Mouse (Mus musculus) midbrain, embryonic 11.5 days (tissue): ENCODE data around the gene H2-Eb2. TPM values are rescaled to one million over a fixed set of nuclear protein-coding genes. Genes with fewer than 3 reads are reported as not detected.

Experiments
- ATAC-seq: fragments of 200-750 bp; cut with Nextera tagmentation; 2 replicates; pipeline ENCODE4 v1.8.0; 2017; ENCODE audit warnings: moderate TSS enrichment, moderate library complexity; ENCODE audit not compliant: low FRiP score
- DNase-seq: peaks from one replicate; pipeline ENCODE4 v3.0.0; 2015; ENCODE audit warnings: low spot score; ENCODE audit errors: missing footprints
- H3K27ac ChIP-seq: fragments of 300-500 bp; sonication (generic); 2 replicates; pipeline ENCODE4 v1.5.1; 2014; ENCODE audit warnings: low read depth, low read length
- H3K27me3 ChIP-seq: fragments of 300-500 bp; sonication (generic); 2 replicates; pipeline ENCODE4 v1.6.1; 2014; ENCODE audit warnings: mild to moderate bottlenecking, low read length, moderate library complexity, mixed read lengths; ENCODE audit not compliant: control insufficient read depth, insufficient read depth
- H3K36me3 ChIP-seq: fragments of 300-500 bp; sonication (generic); 2 replicates; pipeline ENCODE4 v1.6.1; 2014; ENCODE audit warnings: mild to moderate bottlenecking, low read length, moderate library complexity, mixed read lengths; ENCODE audit not compliant: control insufficient read depth, insufficient read depth
- H3K4me1 ChIP-seq: fragments of 300-500 bp; sonication (generic); 2 replicates; pipeline ENCODE4 v1.6.1; 2014; ENCODE audit warnings: low read length; ENCODE audit not compliant: control insufficient read depth, insufficient read depth
- H3K4me2 ChIP-seq: fragments of 300-500 bp; sonication (generic); 2 replicates; pipeline ENCODE4 v1.6.1; 2014; ENCODE audit warnings: mild to moderate bottlenecking, moderate library complexity
- H3K4me3 ChIP-seq: fragments of 300-500 bp; sonication (generic); 2 replicates; pipeline ENCODE4 v1.5.1; 2014; ENCODE audit warnings: low read depth, low read length
- H3K9ac ChIP-seq: fragments of 300-500 bp; sonication (generic); 2 replicates; pipeline ENCODE4 v1.6.1; 2014; ENCODE audit warnings: low read length
- H3K9me3 ChIP-seq: fragments of 300-500 bp; sonication (generic); 2 replicates; pipeline ENCODE4 v1.6.1; 2016; ENCODE audit warnings: low read length; ENCODE audit not compliant: control insufficient read depth
- WGBS: fragments of 180-500 bp; shearing (Covaris S2); extraction: QIAGEN DNeasy Blood & Tissue Kit; methylation state at CpG from one replicate; pipeline ENCODE4 v1.1.7; 2014; 5-methylcytosine and 5-hydroxymethylcytosine counted together
- polyA plus RNA-seq: library from polyadenylated mRNA; unstranded; fragments of >200 nt; fragmentation: Nextera tagmentation; extraction: Ambion mirVana; gene quantifications from 2 replicates; pipeline ENCODE4 v1.2.1, GENCODE M21; 2014

The H2-Eb2 gene
- polyA plus RNA-seq, 1 experiment from 2014 or later, result not detected

GRCm38 (mm10) chr17:34291609-34292008, 33.9 kb upstream of the H2-Eb2 start:
- Histone ChIP-seq H3K4me1 (no peaks in the 10 kb centered on the region), H3K4me3 (no peak overlapping the region), H3K27me3 (no peaks in the 10 kb centered on the region), H3K36me3 (no peaks in the 10 kb centered on the region), H3K9ac (no peak overlapping the region), H3K9me3 (no peaks in the 10 kb centered on the region), H3K27ac (no peak overlapping the region), H3K4me2 (no peak overlapping the region)
- 13% methylated on average over 8 of the region's 8 CpGs for WGBS
- ATAC-seq (peak; percentile 91), DNase-seq (peak; percentile 98)

- H3K27me3 ChIP-seq, result no peaks in the 10 kb centered on the region
- H3K27ac ChIP-seq, result no peak overlapping the region
- no peaks in the 10 kb centered on the region for H3K4me1 ChIP-seq
- H3K9me3 ChIP-seq, result no peaks in the 10 kb centered on the region
- no peak overlapping the region for H3K9ac ChIP-seq
- no peak overlapping the region for H3K4me3 ChIP-seq
- H3K36me3 ChIP-seq, result no peaks in the 10 kb centered on the region
- 88% methylated on average over 4 of the region's 4 CpGs for WGBS
- no peak for ATAC-seq
- DNase-seq, result no peak
- H3K4me2 ChIP-seq, result no peak overlapping the region
Measured at GRCm38 (mm10) chr17:34292570-34292969, 32.9 kb upstream of the H2-Eb2 start.

- Histone ChIP-seq H3K4me3 (no peak overlapping the region), H3K9ac (no peak overlapping the region), H3K4me1 (no peaks in the 10 kb centered on the region), H3K36me3 (no peaks in the 10 kb centered on the region), H3K4me2 (no peak overlapping the region), H3K9me3 (no peaks in the 10 kb centered on the region), H3K27me3 (no peaks in the 10 kb centered on the region), H3K27ac (no peak overlapping the region)
- DNase-seq (no peak), ATAC-seq (no peak)
- 56% methylated on average over 2 of the region's 2 CpGs for WGBS
Measured at GRCm38 (mm10) chr17:34293533-34293932, 31.9 kb upstream of the H2-Eb2 start.

- no peaks in the 10 kb centered on the region for H3K36me3 ChIP-seq
- 72% methylated on average over 4 of the region's 4 CpGs for WGBS
- ATAC-seq (no peak), DNase-seq (no peak)
- no peaks in the 10 kb centered on the region for H3K27me3 ChIP-seq
- H3K4me2 ChIP-seq, result no peak overlapping the region
- H3K4me3 ChIP-seq, result no peak overlapping the region
- H3K9ac ChIP-seq, result no peak overlapping the region
- no peak overlapping the region for H3K27ac ChIP-seq
- H3K4me1 ChIP-seq, result no peaks in the 10 kb centered on the region
- no peaks in the 10 kb centered on the region for H3K9me3 ChIP-seq
Measured at GRCm38 (mm10) chr17:34294249-34294648, 31.2 kb upstream of the H2-Eb2 start.

- DNase-seq (no peak), ATAC-seq (no peak)
- Histone ChIP-seq H3K4me2 (no peak overlapping the region), H3K9me3 (no peaks in the 10 kb centered on the region), H3K4me3 (no peak overlapping the region), H3K27ac (no peak overlapping the region), H3K27me3 (no peaks in the 10 kb centered on the region), H3K9ac (no peak overlapping the region), H3K36me3 (no peaks in the 10 kb centered on the region), H3K4me1 (no peaks in the 10 kb centered on the region)
Measured at GRCm38 (mm10) chr17:34295307-34295706, 30.2 kb upstream of the H2-Eb2 start.

- peak overlapping the region; percentile 53 for H3K9ac ChIP-seq
- WGBS, result 22% methylated on average over 23 of the region's 23 CpGs
- no peak overlapping the region for H3K27ac ChIP-seq
- no peaks in the 10 kb centered on the region for H3K4me1 ChIP-seq
- DNase-seq (peak; percentile 96), ATAC-seq (peak; percentile 70; the same call in 1 of the 2 replicates)
- H3K9me3 ChIP-seq, result no peaks in the 10 kb centered on the region
- H3K4me2 ChIP-seq, result peak overlapping the region; percentile 45
- peak overlapping the region; percentile 26 for H3K4me3 ChIP-seq
- no peaks in the 10 kb centered on the region for H3K36me3 ChIP-seq
- no peaks in the 10 kb centered on the region for H3K27me3 ChIP-seq
Measured at GRCm38 (mm10) chr17:34295891-34296794, 29.3 kb upstream of the H2-Eb2 start.

GRCm38 (mm10) chr17:34299356-34299755, 26.1 kb upstream of the H2-Eb2 start:
- H3K27me3 ChIP-seq, result no peaks in the 10 kb centered on the region
- H3K4me2 ChIP-seq, result no peak overlapping the region
- no peaks in the 10 kb centered on the region for H3K9me3 ChIP-seq
- no peak overlapping the region for H3K9ac ChIP-seq
- 75% methylated on average over 3 of the region's 3 CpGs for WGBS
- no peaks in the 10 kb centered on the region for H3K4me1 ChIP-seq
- no peak for ATAC-seq
- no peak for DNase-seq
- no peak overlapping the region for H3K4me3 ChIP-seq
- no peaks in the 10 kb centered on the region for H3K36me3 ChIP-seq
- no peak overlapping the region for H3K27ac ChIP-seq

- WGBS, result 93% methylated on average over 8 of the region's 8 CpGs
- DNase-seq, result no peak
Measured at GRCm38 (mm10) chr17:34300071-34300470, 25.4 kb upstream of the H2-Eb2 start.

GRCm38 (mm10) chr17:34300691-34301566, 24.5 kb upstream of the H2-Eb2 start:
- Histone ChIP-seq H3K9ac (no peak overlapping the region), H3K27ac (no peak overlapping the region), H3K4me3 (no peak overlapping the region), H3K4me1 (no peaks in the 10 kb centered on the region), H3K36me3 (no peaks in the 10 kb centered on the region), H3K9me3 (no peaks in the 10 kb centered on the region), H3K27me3 (no peaks in the 10 kb centered on the region), H3K4me2 (no peak overlapping the region)
- DNase-seq (no peak), ATAC-seq (no peak)
- 82% methylated on average over 23 of the region's 23 CpGs for WGBS

More at GRCm38 (mm10) chr17:34300071-34300470, 25.4 kb upstream of the H2-Eb2 start:
- ATAC-seq, result no peak
- no peaks in the 10 kb centered on the region for H3K9me3 ChIP-seq
- H3K4me1 ChIP-seq, result no peaks in the 10 kb centered on the region
- H3K9ac ChIP-seq, result no peak overlapping the region
- no peaks in the 10 kb centered on the region for H3K36me3 ChIP-seq
- H3K4me3 ChIP-seq, result no peak overlapping the region
- no peak overlapping the region for H3K27ac ChIP-seq
- H3K4me2 ChIP-seq, result no peak overlapping the region
- no peaks in the 10 kb centered on the region for H3K27me3 ChIP-seq
